Comparison of ENCODE assay signal across 27 mouse cellular contexts in genomic region chr6:17209792-17210191, GRCm38 (mm10).
DNase-seq lines count a peak whose midpoint lies in the region; ATAC-seq lines count a peak whose summit lies in the region.
"Had no signal": no experiment of that assay in that cellular context is flagged by ENCODE, and none has a peak within 500 bp of the region (broad histone marks: within the 10 kb centered on the region; RNA-seq: fewer than 3 reads in every experiment).

No protein-coding gene starts in this region.

- H3K27ac ChIP-seq in embryonic facial prominence, embryonic 14.5 days (replicated peaks; ENCODE audit: low read depth, low read length), result no peak overlapping the region
- no peak overlapping the region for H3K27ac ChIP-seq in embryonic facial prominence, embryonic 10.5 days (replicated peaks)
- H3K27ac ChIP-seq in kidney, embryonic 15.5 days, result no peak overlapping the region
- H3K27ac ChIP-seq in brown adipose tissue, adult 24 weeks (replicated peaks; ENCODE audit: low read depth, low read length), result peak overlapping the region; percentile 47
- H3K27ac ChIP-seq: forebrain, embryonic 13.5 days; hindbrain, embryonic 10.5 days; hindbrain, embryonic 15.5 days; lung, embryonic 15.5 days; midbrain, embryonic 12.5 days; neural tube, embryonic 13.5 days; stomach, embryonic 15.5 days had no signal

- H3K27me3 ChIP-seq in embryonic facial prominence, embryonic 14.5 days (replicated peaks; ENCODE audit: control insufficient read depth, insufficient read depth, low read length), result no peaks in the 10 kb centered on the region
- H3K27me3 ChIP-seq in embryonic facial prominence, embryonic 10.5 days (replicated peaks; ENCODE audit: low read depth, poor library complexity, severe bottlenecking), result no peaks in the 10 kb centered on the region
- no peaks in the 10 kb centered on the region for H3K27me3 ChIP-seq in kidney, embryonic 15.5 days
- H3K27me3 ChIP-seq: forebrain, embryonic 13.5 days; hindbrain, embryonic 15.5 days; lung, embryonic 15.5 days; midbrain, embryonic 12.5 days; neural tube, embryonic 13.5 days; stomach, embryonic 15.5 days had no signal

- no peaks in the 10 kb centered on the region for H3K9me3 ChIP-seq in embryonic facial prominence, embryonic 14.5 days (ENCODE audit: control insufficient read depth, low read length)
- H3K9me3 ChIP-seq in embryonic facial prominence, embryonic 10.5 days, result no peaks in the 10 kb centered on the region
- no peaks in the 10 kb centered on the region for H3K9me3 ChIP-seq in kidney, embryonic 15.5 days (replicated peaks)
- H3K9me3 ChIP-seq: forebrain, embryonic 13.5 days; G1E; hindbrain, embryonic 10.5 days; hindbrain, embryonic 15.5 days; lung, embryonic 15.5 days; midbrain, embryonic 12.5 days; neural tube, embryonic 13.5 days; stomach, embryonic 15.5 days had no signal

- no peak overlapping the region for H3K4me2 ChIP-seq in embryonic facial prominence, embryonic 14.5 days (ENCODE audit: low read depth, low read length)
- no peak overlapping the region for H3K4me2 ChIP-seq in kidney, embryonic 15.5 days
- H3K4me2 ChIP-seq: forebrain, embryonic 13.5 days; heart, embryonic 11.5 days; hindbrain, embryonic 15.5 days; lung, embryonic 15.5 days; midbrain, embryonic 12.5 days; neural tube, embryonic 13.5 days; stomach, embryonic 15.5 days had no signal

- H3K36me3 ChIP-seq in embryonic facial prominence, embryonic 14.5 days (ENCODE audit: control insufficient read depth, insufficient read depth, low read length), result no peaks in the 10 kb centered on the region
- no peaks in the 10 kb centered on the region for H3K36me3 ChIP-seq in embryonic facial prominence, embryonic 10.5 days (replicated peaks)
- no peaks in the 10 kb centered on the region for H3K36me3 ChIP-seq in kidney, embryonic 15.5 days
- H3K36me3 ChIP-seq: G1E; hindbrain, embryonic 10.5 days; hindbrain, embryonic 15.5 days; lung, embryonic 15.5 days; midbrain, embryonic 12.5 days; neural tube, embryonic 13.5 days; stomach, embryonic 15.5 days had no signal

- H3K4me3 ChIP-seq in embryonic facial prominence, embryonic 14.5 days (ENCODE audit: low read depth, low read length), result no peak overlapping the region
- no peak overlapping the region for H3K4me3 ChIP-seq in embryonic facial prominence, embryonic 10.5 days
- H3K4me3 ChIP-seq in kidney, embryonic 15.5 days (replicated peaks), result no peak overlapping the region
- H3K4me3 ChIP-seq in brown adipose tissue, adult 24 weeks (ENCODE audit: insufficient read depth, low read depth, low read length), result no peak overlapping the region
- H3K4me3 ChIP-seq: forebrain, embryonic 13.5 days; hindbrain, embryonic 10.5 days; hindbrain, embryonic 15.5 days; lung, embryonic 15.5 days; midbrain, embryonic 12.5 days; neural tube, embryonic 13.5 days; stomach, embryonic 15.5 days had no signal

- no peak overlapping the region for H3K9ac ChIP-seq in embryonic facial prominence, embryonic 14.5 days (ENCODE audit: low read depth, low read length)
- H3K9ac ChIP-seq in kidney, embryonic 15.5 days, result no peak overlapping the region
- H3K9ac ChIP-seq: forebrain, embryonic 13.5 days; hindbrain, embryonic 15.5 days; lung, embryonic 15.5 days; midbrain, embryonic 12.5 days; neural tube, embryonic 13.5 days; stomach, embryonic 15.5 days had no signal

- DNase-seq in embryonic facial prominence, embryonic 14.5 days (ENCODE audit: low spot score), result peak; percentile 65
- no peak for DNase-seq in embryonic facial prominence, embryonic 10.5 days (ENCODE audit: low spot score)
- no peak for DNase-seq in kidney, adult 11 months
- peak; percentile 52 for DNase-seq in 416B (ENCODE audit: low read depth)
- no peak for DNase-seq in lung, postnatal 25 days (ENCODE audit: low spot score)
- DNase-seq in right cerebral cortex, postnatal 25 days, result no peak
- DNase-seq: adrenal gland, postnatal 25 days; cerebellum, adult 18-20 months; cerebellum, postnatal 10 days; gastrocnemius, postnatal 25 days; heart, adult 11 months; heart, postnatal 10 days; kidney, adult 2 months; layer of hippocampus, postnatal 36 days; lung, postnatal 36 days had no signal

- whole genome bisulfite sequencing in embryonic facial prominence, embryonic 14.5 days, result 25% methylated on average over 4 of the region's 4 CpGs
- WGBS in embryonic facial prominence, embryonic 10.5 days, result 69% methylated on average over 4 of the region's 4 CpGs
- 37% methylated on average over 4 of the region's 4 CpGs for WGBS in kidney, embryonic 15.5 days

- no peak for ATAC-seq in embryonic facial prominence, embryonic 14.5 days (ENCODE audit: low read depth)
- 0 out of 2 replicates have a peak, but pooled peaks have one; percentile 43 for ATAC-seq in kidney, embryonic 15.5 days (replicated peaks; ENCODE audit: low FRiP score)
- ATAC-seq: forebrain, embryonic 13.5 days; inflammation-experienced regulatory T-cells, adult 6 months had no signal

- H3K4me1 ChIP-seq in embryonic facial prominence, embryonic 14.5 days (ENCODE audit: control insufficient read depth, insufficient read depth, low read length), result no peaks in the 10 kb centered on the region
- H3K4me1 ChIP-seq in embryonic facial prominence, embryonic 10.5 days, result 0 out of 2 replicates have a peak, but pooled peaks cover 3% of the 10 kb centered on the region
- no peaks in the 10 kb centered on the region for H3K4me1 ChIP-seq in kidney, embryonic 15.5 days
- peaks cover 2% of the 10 kb centered on the region; the same call in 1 of the 2 replicates for H3K4me1 ChIP-seq in brown adipose tissue, adult 24 weeks (ENCODE audit: control insufficient read depth, insufficient read depth, insufficient read length, low read length)
- H3K4me1 ChIP-seq: forebrain, embryonic 13.5 days; hindbrain, embryonic 15.5 days; lung, embryonic 15.5 days; midbrain, embryonic 12.5 days; stomach, embryonic 15.5 days had no signal

Comparison
In these comparisons a context has a peak if more than half of its experiments do, and no peak if none do; other contexts are left out.
1. DNase-seq: peak in embryonic facial prominence, embryonic 14.5 days (single experiment) and 416B (single experiment); none in embryonic facial prominence, embryonic 10.5 days (single experiment), kidney, adult 11 months (single experiment), lung, postnatal 25 days (single experiment) and right cerebral cortex, postnatal 25 days (single experiment).